Mouse (Mus musculus) spleen, postnatal 4 days (tissue): ENCODE data around the gene Ppard.
A peak's percentile ranks its signal among the peaks of the same experiment; 100 is the strongest.

ENCODE experiments used
- DNase-seq, 2 experiments: peaks; one replicate each; pipeline ENCODE4 v3.0.0; 2022; ENCODE audit warnings: low spot score in 2 of 2

Gene Ppard

DNA sequence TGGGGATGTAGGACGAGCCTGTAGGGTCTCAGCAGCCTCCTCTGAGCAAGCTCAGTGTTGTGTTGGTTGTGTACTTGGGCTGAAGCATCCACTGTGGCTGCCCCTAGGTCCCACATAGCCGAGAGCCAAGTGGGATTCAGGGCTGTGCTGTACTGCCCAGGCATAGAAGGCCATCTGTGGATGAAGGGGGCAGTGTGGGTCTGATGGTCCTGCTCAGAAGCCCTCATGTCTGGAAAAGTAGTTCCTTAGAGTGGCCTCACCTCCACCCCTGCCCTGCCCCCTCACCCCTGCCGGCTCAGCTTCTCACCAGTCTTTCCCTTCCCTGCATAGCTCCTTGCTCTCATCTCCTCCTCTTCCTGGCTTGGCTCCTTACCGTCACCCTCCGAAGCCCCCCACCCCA, 23.2 kb downstream of the Ppard start:
- no peak for DNase-seq

DNA sequence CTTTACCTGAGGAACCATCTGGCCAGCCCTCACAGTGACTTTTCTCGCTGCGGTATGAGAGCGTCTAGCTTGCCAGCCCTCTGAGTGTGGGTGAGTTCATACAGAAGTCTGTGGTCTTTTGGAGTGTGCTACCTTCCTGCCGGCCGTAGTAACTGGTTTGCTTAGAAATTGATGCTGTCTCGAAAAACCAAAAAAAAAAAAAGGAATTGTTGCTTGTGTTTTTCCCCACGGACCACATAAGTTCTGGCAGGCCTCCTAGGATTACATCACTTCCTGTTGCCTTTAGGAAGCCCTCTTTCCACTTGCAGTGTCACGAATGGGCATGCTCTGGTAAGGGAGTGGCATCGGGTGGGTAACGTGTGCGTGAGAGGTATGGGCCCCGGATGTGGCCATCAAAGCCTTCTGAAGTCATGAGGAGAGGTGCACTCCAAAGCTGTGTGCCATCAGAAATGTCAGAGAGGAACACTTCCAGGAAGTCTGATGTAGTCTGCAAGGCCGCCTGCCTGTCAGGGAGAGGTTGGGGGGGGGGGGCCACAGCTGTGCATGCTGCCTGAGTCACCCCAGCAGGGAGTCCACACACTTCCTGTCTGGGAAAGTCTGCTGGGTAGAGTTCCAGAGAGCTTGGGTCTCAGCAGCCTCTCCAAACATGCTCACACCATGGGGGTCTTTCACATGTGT, 24.3 kb downstream of the Ppard start:
- DNase-seq = no peak

DNA sequence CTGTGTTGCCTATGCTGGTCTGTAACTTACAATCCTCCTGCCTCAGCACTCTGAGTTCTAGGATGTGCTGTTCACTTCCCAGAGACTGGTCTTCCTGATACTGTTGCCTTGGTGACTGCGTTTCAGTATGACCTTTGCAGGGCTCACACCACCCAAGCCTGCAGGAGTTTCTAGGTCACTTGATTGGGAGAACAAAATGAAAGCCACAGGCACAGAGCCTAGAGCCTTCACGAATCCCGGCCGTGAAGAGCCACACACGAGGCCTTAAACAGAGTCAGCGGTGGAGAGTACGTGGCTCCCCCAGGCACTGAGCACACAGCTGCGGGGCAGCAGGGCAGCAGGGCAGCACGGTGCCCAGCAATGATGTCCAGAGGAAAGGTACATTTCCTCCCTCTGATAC, 25.8 kb downstream of the Ppard start:
- no peak for DNase-seq

DNA sequence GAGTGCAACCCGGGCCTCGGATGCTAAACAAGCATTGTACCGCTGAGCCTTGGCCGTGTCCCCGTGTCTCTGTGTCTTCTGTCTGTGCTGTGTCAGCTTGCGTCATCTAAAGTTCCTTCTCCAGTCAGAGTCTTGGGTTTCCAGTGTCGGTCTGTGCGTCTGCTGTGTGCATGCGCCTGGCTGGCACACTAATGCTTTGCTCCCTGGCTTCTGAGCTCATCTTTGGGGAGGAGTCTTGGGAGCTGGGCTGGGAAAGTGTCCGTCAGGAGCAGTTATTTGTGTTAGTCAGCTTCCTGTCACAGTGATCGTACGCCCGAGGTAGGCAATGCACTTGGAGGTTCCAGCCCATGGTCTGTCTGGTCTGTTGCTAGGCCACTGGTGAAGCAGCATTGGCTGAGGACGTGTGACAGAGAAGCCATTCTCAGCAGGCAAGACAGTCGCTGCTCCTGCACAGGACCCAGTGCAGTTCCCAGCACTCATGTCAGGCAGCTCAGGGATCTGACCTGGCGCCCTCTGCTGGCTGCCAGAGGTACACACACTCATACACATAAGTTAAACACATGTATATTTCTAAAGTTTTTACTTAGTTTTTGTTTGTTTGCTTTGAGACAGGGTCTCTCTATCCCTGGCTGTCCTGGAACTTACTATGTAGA, 27.5 kb downstream of the Ppard start:
- peak; percentile 39 to 77 for DNase-seq

DNA sequence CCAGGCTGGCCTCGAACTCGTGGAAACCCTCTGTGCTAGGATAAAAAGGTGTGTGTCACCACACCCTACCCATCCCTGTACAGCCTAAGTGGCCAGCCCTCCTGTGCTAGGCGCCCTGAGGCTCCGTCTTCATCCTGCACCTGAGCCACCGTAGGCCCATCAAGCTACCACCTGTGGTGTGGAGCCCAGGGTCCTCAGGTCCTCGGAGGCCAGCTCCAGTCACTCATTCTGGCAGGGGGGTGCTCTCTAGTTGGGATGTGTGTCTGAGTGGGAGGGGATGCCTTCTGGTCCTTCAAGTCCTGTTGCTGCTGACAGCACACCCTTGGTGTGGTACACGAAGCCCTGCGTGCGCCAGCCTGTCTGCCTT, 28.0 kb downstream of the Ppard start:
- DNase-seq = no peak

DNA sequence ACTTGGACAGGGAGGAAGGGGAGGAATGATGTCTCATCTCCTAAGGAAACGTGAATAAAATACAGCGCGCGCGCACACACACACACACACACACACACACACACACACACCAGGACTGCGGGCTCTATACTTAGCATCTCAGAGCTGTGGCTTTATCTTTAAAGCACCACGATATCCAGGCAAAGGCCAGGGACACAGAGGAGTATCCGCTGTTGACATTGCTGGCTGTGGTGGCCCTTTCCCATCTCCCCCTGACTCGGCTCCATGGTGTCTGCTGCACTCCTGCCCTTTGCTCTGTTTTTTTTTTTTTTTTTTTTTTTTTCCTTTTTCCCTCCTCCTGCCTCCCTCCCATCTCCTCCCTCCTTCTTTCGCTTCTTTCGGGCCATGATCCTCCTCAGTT, 29.3 kb downstream of the Ppard start:
- DNase-seq = no peak

DNA sequence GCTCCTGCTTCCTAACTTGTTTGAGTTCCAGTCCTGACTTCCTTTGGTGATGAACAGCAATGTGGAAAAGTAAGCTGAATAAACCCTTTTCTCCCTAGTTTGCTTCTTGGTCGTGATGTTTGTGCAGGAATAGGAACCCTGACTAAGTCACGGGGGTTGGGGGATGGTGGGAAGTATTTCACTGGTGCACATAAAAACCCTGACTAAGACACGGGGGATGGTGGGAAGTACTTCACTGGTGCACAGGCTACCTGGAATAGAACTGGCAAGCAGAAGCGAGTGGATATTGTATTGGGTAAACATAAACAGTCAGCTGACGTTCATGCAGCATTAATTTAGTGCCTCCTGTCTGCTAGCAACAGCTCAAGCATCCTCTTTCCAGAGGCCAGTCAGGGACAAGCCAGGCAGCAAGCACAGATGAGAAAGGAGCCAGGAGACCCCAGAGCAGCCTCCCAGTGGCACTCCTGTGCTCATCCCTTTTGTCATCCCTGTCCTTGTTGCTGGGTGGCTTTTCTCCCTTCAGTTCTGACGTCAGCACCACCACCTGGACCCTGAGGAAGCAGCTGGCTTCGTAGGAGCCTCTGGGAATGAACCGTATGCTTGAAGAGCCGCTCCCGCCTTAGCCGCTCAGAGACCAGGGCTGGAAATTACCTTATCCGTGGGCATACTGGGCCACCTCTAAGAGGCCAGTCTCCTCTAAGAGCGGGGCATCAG, 30.8 kb downstream of the Ppard start:
- no peak for DNase-seq

DNA sequence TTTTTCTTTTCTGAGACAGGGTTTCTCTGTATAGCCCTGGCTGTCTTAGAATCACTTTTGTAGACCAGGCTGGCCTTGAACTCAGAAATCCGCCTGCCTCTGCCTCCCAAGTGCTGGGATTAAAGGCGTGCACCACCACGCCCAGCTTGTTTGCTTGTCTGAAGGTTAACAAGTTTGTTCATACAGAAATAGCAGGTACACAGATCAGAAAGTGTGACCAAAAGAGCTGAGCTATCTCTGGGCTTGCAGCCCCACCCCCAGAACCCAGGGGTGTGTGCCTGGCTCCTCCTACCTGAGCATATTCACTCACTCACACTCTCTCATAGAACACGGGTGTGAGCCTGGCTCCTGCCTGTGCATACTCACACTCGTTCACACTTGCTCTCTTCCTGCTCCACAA, 34.8 kb downstream of the Ppard start:
- no peak for DNase-seq

DNA sequence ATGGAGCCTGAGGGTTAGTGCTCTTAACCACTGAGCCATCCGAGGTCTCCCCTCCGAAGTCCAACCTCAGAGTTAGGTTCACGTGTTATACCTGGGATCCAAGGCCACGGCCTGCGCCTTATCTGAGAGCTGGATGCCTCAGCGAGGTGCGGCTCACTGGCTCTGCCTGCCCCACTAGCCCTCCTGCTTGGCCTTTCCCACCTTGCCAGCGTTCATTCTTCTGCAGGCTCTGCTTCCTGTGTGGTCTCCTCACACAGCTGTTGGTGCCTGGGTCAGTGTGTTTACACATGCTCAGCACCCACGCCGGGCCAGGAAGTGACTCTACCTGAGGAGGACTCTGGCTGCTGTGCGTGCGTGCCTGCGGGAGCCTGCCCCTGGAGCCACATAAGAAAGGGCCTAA, 37.7 kb downstream of the Ppard start:
- no peak for DNase-seq

DNA sequence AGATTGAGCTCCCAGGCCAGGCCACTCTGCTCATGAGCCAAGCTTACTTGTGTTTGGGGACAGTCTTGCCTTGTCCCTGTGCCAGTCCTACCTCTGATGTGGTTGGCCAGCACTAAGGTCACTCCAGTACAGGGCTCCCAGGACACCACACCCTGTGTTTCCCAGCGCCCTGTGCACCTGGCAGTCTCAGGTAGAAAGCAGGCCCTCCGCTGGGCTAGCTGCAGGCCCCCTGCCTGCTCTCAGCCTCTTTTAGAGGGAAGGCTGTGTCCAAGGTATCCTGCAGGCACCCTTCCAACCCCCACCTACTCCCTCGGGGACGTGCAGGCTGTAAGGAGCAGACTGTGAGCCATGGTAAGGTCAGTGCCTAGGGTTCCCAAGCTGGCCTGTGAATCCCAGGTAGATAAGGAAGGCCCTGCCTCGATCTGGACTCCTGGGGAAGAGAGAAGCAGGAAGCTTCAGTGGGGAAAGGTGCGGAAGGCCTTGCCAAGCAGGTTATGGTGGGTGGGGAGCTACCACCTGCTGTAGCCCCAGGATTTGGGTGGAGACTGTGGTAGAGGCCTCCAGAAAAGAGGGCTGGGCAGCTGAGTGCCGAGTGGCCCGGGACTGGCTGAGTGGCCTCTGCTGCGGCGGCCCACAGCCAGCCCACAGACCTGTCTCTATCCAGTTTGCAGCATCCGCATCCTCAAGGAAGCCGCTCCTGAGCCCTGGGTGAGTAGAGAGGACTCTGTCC, 39.2 kb downstream of the Ppard start:
- DNase-seq = no peak

DNA sequence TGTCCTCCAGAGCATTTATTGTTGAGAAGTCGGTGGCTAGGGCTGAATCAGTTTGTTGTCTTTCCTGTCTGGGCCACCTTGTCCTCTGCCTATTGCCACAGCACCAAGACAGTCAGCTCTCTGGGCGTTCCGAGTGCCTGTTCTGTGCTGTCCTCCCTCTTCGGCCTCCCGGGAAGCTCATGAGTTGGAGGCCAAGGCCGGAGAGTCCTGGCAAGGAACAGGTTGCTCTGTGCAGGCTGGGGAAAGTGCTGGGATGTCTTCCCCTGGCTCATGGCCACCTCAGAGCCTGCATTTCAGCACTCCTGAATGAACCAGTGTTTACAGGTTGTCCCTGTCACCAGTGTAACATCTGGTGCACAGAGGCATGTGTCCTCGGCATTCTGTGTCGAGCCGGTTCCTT, 39.8 kb downstream of the Ppard start:
- DNase-seq = no peak

DNA sequence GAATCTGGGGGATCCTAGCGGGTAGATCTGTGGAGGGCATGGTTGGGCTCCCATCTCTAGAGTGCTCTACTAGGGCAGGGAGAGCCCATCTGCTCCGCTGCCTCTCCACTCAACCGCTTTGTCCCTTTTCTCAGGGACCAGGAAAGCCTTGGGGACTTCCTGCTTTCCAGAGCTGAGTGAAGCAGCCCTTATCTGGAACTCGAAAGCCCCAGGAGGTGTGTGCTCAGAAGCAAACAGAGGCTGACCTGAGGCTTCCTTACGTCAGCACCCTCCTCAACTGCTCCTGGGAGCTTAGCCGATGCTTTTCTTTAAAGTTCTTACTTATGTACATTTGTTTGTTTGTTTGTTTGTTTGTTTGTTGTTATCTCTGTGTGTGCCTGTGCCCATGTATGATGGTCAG, 40.3 kb downstream of the Ppard start:
- DNase-seq = no peak

DNA sequence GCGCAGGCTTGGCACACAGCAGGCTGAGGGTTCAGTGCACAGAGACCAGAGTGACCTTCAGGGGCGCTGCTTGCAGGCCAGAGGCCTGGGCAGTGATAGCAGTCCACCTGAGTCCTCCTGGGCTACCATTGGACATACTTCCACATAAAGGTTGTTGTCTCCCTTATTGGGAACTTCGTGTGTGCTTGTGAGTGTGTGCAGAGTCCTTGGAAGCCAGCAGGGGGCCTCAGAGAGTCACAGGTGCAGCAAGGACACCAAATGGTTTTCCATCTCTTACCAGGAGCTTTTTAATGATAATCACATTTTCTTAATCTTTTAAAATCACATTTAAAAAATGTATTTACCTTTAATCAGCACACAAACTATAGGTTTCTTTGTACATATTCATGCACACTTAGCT, 42.2 kb downstream of the Ppard start:
- DNase-seq = no peak

DNA sequence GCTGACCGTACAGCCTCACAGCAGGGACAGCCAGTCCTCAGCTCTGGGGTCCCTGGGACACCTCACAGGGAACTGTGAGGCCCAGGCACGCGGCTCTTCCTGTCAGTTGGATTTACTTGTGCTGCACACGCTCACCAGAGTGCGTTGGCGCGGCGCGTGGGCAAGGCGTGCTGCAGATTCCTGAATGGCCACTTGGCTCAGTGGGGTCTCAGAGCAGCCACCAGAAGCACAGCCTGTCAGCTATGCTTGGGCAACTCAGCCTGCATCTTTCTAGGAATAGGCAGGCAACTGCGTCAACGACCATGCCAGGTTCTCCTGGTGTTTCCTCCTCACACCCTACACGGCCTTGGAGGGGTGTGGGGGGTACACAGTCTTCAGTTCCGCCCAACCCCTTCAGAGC, 44.7 kb downstream of the Ppard start:
- no peak for DNase-seq

DNA sequence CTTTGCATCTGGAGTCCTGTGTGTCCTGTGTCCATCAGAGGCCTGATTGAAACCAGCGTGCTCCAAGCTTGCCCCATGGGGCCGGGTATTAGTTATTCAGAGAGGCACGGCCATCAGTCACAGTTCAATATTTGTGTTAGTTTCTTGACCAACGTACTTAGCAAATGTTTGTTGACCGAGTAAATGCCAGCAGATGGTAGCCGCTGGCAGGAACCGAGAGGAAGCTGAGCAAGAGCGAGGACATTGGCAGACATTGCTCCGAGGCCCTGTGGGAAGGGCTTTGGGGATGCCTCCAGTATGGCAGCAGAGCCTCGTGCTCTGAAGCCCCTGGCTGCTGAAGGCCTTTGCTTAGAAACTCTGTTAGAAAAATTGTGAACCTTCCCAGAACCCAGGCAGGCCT, 45.2 kb downstream of the Ppard start:
- DNase-seq = no peak

DNA sequence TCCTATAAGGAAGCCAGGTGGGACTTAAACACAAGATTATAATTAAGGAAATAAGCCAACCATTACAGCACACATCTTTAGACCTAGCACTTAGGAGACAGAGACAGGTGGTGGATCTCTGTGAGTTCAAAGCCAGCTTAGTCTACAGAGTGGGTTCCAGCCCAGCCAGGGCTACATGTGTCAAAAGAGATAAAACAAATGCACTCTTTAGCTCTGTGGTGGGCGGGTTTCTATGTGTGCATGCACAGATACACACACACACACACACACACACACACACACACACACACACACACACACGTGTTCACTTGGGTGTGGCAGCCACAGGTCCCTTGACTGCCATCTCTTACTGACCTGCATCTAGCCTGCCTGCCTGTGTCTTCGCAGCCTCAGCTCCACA, 45.7 kb downstream of the Ppard start:
- DNase-seq = no peak

DNA sequence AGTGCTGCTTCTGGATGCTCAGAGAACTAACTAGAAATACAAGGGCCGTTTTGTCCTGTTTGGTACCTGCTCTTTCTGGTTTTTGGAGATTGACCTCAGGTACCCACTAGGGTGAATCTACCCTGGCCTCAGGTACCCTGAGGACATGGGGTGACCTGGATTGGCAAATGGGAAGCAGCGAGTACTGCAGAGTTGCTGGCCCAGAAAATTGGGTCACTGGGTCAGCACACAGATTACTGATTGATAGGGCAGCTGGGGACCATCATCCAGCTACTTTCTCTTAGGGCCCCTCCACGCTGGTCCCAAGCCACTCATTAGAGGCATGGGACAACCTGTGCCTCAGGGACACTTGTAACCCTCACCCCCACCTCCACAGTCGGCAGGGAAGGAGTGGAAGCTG, 46.7 kb downstream of the Ppard start:
- DNase-seq = no peak

DNA sequence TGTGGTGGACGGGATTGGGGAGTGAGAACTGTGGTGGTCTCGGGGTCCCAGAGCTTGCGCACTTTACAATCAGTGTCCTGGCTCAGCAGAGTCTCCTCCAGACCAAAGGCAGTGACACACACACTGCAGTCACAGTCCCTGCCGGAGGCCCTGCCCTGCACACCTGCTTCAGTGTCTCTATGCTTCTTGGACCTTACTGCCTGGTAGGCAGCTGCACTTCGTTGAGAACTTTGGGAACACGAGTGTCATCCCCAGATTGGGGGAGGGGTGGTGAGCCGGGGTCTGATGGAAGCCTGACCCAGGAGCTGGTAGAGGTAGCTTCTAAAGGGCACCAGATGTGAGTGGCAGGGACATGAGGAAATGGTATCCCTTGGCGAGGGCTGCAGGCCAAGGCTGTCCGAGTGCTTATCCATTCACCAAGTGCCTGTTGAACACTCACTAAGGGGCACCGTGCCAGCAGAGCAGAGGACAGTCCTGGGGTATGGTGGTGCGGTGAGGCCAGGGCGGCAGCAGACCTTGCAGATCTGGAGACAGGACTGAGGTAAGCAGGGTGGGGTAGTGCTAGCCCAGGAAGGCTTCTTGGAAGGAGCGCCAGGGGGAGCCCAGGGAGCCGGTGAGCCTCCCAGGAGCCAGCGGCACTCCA, 47.4 kb downstream of the Ppard start:
- no peak for DNase-seq

DNA sequence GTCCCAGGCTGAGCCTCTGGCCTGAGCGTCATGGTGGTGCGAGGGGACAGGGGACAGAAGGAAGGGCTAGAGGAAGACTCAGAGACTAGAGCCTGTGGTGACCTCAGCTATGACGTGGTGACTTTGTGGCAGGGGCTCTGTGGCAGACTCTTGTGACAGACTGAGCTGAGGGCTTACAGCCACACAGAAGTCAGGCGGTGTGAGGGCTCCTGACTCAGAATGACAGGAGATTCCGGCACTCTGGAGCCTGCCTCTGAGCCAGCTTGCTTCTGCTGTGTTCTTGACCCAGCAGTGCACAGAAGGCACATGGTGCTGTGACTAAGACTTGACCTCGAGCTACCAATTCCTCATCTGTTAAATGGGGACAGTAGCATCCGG, 47.9 kb downstream of the Ppard start:
- DNase-seq = no peak

DNA sequence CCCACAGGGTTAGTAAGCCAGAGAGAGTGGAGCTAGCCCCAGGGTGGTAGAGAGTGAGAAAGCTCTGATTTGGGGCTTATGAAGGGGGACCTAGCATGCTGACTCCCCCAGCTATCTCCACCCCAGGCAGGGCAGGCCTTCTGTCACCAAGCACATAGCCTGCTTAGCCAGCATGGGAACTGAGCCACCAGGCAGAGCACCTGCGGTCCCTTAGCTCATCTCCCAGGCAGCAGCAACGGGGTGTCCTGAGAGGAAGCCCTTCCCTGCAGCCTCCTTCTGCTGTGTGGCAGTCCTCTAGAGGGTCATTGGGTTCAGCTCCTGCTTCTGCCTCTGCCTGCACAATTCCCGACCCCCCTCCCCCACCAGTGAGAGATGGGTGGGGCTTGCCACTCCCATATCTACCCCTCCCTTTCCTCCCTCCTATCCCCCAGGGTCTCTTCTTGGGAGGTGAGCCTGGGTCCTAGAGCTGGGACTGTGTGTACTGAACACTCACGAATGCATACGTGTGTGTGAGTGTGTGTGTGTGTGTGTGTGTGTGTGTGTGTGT, 48.4 kb downstream of the Ppard start:
- DNase-seq = no peak

DNA sequence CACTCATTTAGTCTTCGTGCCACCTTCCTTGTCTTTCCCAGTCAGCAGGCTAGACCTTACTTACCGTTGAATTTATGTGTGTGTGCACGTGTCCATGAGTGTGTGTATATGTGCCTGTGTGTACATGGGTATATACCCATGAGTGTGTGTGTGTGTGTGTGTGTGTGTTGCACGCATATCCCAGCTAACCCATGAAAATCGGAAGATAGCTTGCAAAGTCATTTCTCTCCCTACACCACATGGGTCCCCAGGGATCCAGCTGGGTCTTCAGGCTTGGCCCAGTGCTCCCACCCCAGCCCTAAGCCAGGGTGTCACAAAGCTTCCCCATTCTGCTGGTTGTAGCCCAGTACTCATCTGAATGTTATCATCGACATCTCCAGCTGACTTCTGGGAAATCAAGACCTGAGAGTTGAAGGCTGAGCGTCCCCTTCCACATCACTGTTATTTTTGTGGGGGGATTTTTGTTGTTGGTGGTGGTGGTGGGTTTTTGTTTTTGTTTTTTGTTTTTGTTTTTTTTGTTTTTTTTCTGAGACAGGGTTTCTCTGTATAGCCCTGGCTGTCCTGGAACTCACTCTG, 49.5 kb downstream of the Ppard start:
- no peak for DNase-seq

DNA sequence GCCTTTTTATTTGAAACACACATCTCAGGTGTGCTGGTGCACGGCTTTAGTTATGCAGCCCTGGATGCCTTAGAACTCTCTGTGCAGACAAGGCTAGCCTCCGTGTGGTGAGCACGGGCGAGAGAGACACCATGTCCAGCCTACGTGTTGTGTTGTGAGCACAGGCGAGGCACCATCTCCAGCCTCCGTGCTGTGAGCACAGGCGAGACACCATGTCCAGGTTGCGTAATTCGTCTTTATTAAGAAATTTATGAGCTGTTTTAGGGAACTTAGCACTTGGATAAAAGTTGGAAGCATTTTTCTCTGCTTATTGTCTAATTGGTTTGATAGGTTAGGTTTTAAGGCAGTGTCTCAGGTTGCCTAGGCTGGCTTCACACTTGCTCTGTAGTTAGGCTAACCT, 50.7 kb downstream of the Ppard start:
- DNase-seq = no peak
